Mouse (Mus musculus): ENCODE measurements around the gene Asphd2.

DNA sequence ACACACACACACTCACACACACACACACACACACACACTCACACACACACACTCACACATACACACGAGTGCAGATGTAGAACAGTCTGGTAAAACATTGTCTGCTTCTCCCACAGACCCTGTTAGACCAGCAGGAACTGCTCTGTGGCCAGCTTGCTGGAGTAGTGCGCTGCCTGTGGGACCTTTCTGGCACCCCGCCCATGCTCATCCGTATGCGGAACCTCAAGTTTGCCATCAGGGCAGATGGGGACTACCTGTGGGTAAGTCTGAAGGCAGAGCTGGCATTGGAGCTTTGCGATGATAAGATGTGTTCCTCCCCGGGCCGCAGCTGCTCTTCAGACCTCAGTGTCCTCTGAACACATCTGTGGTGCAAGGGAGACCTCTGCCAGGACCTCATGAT is 45.5 kb downstream of the Asphd2 start:
- TF ChIP-seq CTCF (IDR thresholded peaks at IDR 0.05; ENCODE audit: low read depth, low read length), result no peak
- TF ChIP-seq POLR2A (IDR thresholded peaks at IDR 0.05; ENCODE audit: extremely low read depth, insufficient read depth, low read length), result no peak
